In genomic region chr9:35453311-35453710, GRCm38 (mm10) we compare ENCODE assay signal across 22 mouse cellular contexts. TPM values are rescaled to one million over a fixed set of nuclear protein-coding genes. Genes with fewer than 3 reads are reported as not detected.
A peak's percentile ranks its signal among the peaks of the same experiment; 100 is the strongest.
DNase-seq lines count a peak whose midpoint lies in the region; ATAC-seq and TF ChIP-seq lines count a peak whose summit lies in the region.
"Had no signal": no experiment of that assay in that cellular context is flagged by ENCODE, and none has a peak within 500 bp of the region (broad histone marks: within the 10 kb centered on the region; RNA-seq: fewer than 3 reads in every experiment).

No protein-coding gene starts in this region.

- no peak for TF ChIP-seq CTCF in kidney, adult 2 months (conservative IDR thresholded peaks at IDR 0.05; ENCODE audit: insufficient read depth, insufficient read length, low read depth, low read length)

- 62% methylated on average over 6 of the region's 6 CpGs for WGBS in kidney, adult 2 months
- 14% methylated on average over 6 of the region's 6 CpGs for WGBS in embryonic facial prominence, embryonic 13.5 days
- 19% methylated on average over 6 of the region's 6 CpGs for WGBS in limb, embryonic 15.5 days

- H3K4me3 ChIP-seq in kidney, adult 2 months (ENCODE audit: insufficient read depth, low read depth, low read length): no peak overlapping the region
- H3K4me3 ChIP-seq in embryonic facial prominence, embryonic 13.5 days: no peak overlapping the region
- no peak overlapping the region for H3K4me3 ChIP-seq in limb, embryonic 15.5 days
- H3K4me3 ChIP-seq: heart, embryonic 10.5 days; liver, embryonic 12.5 days; midbrain, embryonic 12.5 days; neural tube, embryonic 15.5 days had no signal

- H3K4me1 ChIP-seq in kidney, adult 2 months (ENCODE audit: control insufficient read depth, insufficient read depth, low read length): no peaks in the 10 kb centered on the region
- peaks cover 29% of the 10 kb centered on the region for H3K4me1 ChIP-seq in embryonic facial prominence, embryonic 13.5 days
- H3K4me1 ChIP-seq in limb, embryonic 15.5 days: peaks cover 22% of the 10 kb centered on the region
- H3K4me1 ChIP-seq: liver, embryonic 12.5 days; midbrain, embryonic 12.5 days; neural tube, embryonic 15.5 days had no signal

- DNase-seq in embryo, embryonic 11 days: peak; percentile 19
- no peak for DNase-seq in embryo, embryonic 10.5 days (ENCODE audit: low spot score)
- DNase-seq in kidney, postnatal 14 days: peak; percentile 4
- DNase-seq in kidney, adult 2 months: no peak
- no peak for DNase-seq in heart, postnatal 4 days
- no peak for DNase-seq in spleen, adult 18-20 months
- DNase-seq: adrenal gland, adult 8-10 months; cerebellum, adult 18-20 months; cerebellum, postnatal 14 days; kidney, adult 11 months; layer of hippocampus, adult 9-11 months; lung, adult 18-20 months; thymus, adult 2 months had no signal

- no peaks in the 10 kb centered on the region for H3K27me3 ChIP-seq in kidney, adult 2 months (replicated peaks; ENCODE audit: control insufficient read depth, insufficient read depth, low read length)
- no peaks in the 10 kb centered on the region for H3K27me3 ChIP-seq in embryonic facial prominence, embryonic 13.5 days
- no peaks in the 10 kb centered on the region for H3K27me3 ChIP-seq in limb, embryonic 15.5 days
- H3K27me3 ChIP-seq: liver, embryonic 12.5 days; midbrain, embryonic 12.5 days; neural tube, embryonic 15.5 days had no signal

- H3K4me2 ChIP-seq in embryonic facial prominence, embryonic 13.5 days: no peak overlapping the region
- no peak overlapping the region for H3K4me2 ChIP-seq in limb, embryonic 15.5 days
- H3K4me2 ChIP-seq: liver, embryonic 12.5 days; midbrain, embryonic 12.5 days; neural tube, embryonic 15.5 days had no signal

- H3K36me3 ChIP-seq in kidney, adult 2 months (ENCODE audit: control insufficient read depth, insufficient read depth, low read length): no peaks in the 10 kb centered on the region
- peaks cover 61% of the 10 kb centered on the region for H3K36me3 ChIP-seq in embryonic facial prominence, embryonic 13.5 days
- H3K36me3 ChIP-seq in limb, embryonic 15.5 days: peaks cover 58% of the 10 kb centered on the region

- ATAC-seq in embryonic facial prominence, embryonic 13.5 days (ENCODE audit: insufficient number of reproducible peaks, insufficient read depth, low FRiP score, low TSS enrichment, low read depth): no peak
- ATAC-seq in limb, embryonic 15.5 days (ENCODE audit: insufficient number of reproducible peaks, low FRiP score, low TSS enrichment, low read depth): no peak
- ATAC-seq: CD4-positive, CD25-positive, alpha-beta regulatory T cell, adult 4 months; hindbrain, postnatal 0 days; liver, embryonic 12.5 days had no signal

- H3K9me3 ChIP-seq in embryonic facial prominence, embryonic 13.5 days: no peaks in the 10 kb centered on the region
- no peaks in the 10 kb centered on the region for H3K9me3 ChIP-seq in limb, embryonic 15.5 days
- H3K9me3 ChIP-seq: heart, embryonic 10.5 days; liver, embryonic 12.5 days; midbrain, embryonic 12.5 days; neural tube, embryonic 15.5 days had no signal

- no peak overlapping the region for H3K27ac ChIP-seq in kidney, adult 2 months (ENCODE audit: insufficient read depth, low read depth, low read length)
- peak overlapping the region; percentile 91 for H3K27ac ChIP-seq in embryonic facial prominence, embryonic 13.5 days
- H3K27ac ChIP-seq in limb, embryonic 15.5 days: peak overlapping the region; percentile 72
- H3K27ac ChIP-seq: heart, embryonic 10.5 days; hindbrain, postnatal 0 days; liver, embryonic 12.5 days; midbrain, embryonic 12.5 days; neural tube, embryonic 15.5 days; stomach, postnatal 0 days had no signal

- no peak overlapping the region for H3K9ac ChIP-seq in embryonic facial prominence, embryonic 13.5 days
- H3K9ac ChIP-seq in limb, embryonic 15.5 days: no peak overlapping the region
- H3K9ac ChIP-seq: liver, embryonic 12.5 days; midbrain, embryonic 12.5 days; neural tube, embryonic 15.5 days had no signal

- no peak for TF ChIP-seq POLR2A in kidney, adult 2 months (IDR thresholded peaks at IDR 0.05; ENCODE audit: low read depth, low read length)

RNA-seq across cellular contexts. Expression of gene Cdon, which starts 32.4 kb away (rescaled TPM):
- polyA plus RNA-seq in kidney, adult 2 months (2012; rRNA removed): 3.7 and 4.0 TPM in 2 replicates
- 20.7 and 21.4 TPM in 2 replicates for polyA plus RNA-seq in embryonic facial prominence, embryonic 13.5 days (2015; fragmentation: Nextera tagmentation; extraction: Ambion mirVana)
- polyA plus RNA-seq in limb, embryonic 15.5 days (2015; fragmentation: Nextera tagmentation; extraction: Ambion mirVana): 28.6 and 35.9 TPM in 2 replicates
- 10 to 100 TPM; 30.0 to 33.3 TPM for total RNA-seq in heart, postnatal 4 days (2021)

Comparison
In these comparisons a context has a peak if more than half of its experiments do, and no peak if none do; other contexts are left out.
1. DNase-seq: peak in embryo, embryonic 11 days (single experiment) and kidney, postnatal 14 days (single experiment); none in embryo, embryonic 10.5 days (single experiment), kidney, adult 2 months (single experiment), heart, postnatal 4 days (single experiment) and spleen, adult 18-20 months (0 of 2).